Mouse (Mus musculus) liver, adult 10 weeks (tissue): ENCODE measurements around the gene Gm6482. TPM values are rescaled to one million over a fixed set of nuclear protein-coding genes. Genes with fewer than 3 reads are reported as not detected.

Experiments used
- polyA plus RNA-seq: library from polyadenylated mRNA; stranded (reverse); fragments of 350-450 nt; fragmentation: Illumina TruSeq; extraction: RNeasy Lipid Tissue Mini Kit (QIAGEN cat#74804); gene quantifications from one replicate; pipeline ENCODE4 v1.2.3, GENCODE M21; 2014; ENCODE audit warnings: low read depth, low replicate concordance

Gm6482 gene
- polyA plus RNA-seq: not detected

GRCm38 (mm10) chr14:41408181-41408580 is at the start of gene Gm6482:
Gene Gm6482, minus strand, starts transcription at chr14:41408281.

GRCm38 (mm10) chr14:41453418-41453817 is 45.3 kb upstream of the Gm6482 start, which contains the start of gene Gm7954:
Gene Gm7954, minus strand, starts transcription at chr14:41453518.

GRCm38 (mm10) chr14:41386279-41386678 is 21.8 kb downstream of the Gm6482 start, which contains the start of gene Gm7945:
Gene Gm7945, minus strand, starts transcription at chr14:41386379.

Other genes starting within 250 kb of the Gm6482 start
- 0.32 TPM for gene Sftpd, start 223.1 kb downstream of the Gm6482 start, polyA plus RNA-seq
- not detected for gene Gm2832, start 129.5 kb downstream of the Gm6482 start, polyA plus RNA-seq
- not detected for gene Gm5798, start 59.7 kb downstream of the Gm6482 start, polyA plus RNA-seq
- not detected for gene Gm7945, start 21.9 kb downstream of the Gm6482 start, polyA plus RNA-seq
- gene Gm7954, start 45.2 kb upstream of the Gm6482 start, polyA plus RNA-seq: not detected
- gene Gm3486, start 81.2 kb upstream of the Gm6482 start, polyA plus RNA-seq: not detected
- gene Gm7970, start 147.3 kb upstream of the Gm6482 start, polyA plus RNA-seq: not detected
- gene 1700049E17Rik2, start 164.9 kb upstream of the Gm6482 start, polyA plus RNA-seq: not detected
- gene Gm3072, start 216.3 kb upstream of the Gm6482 start, polyA plus RNA-seq: not detected
- not detected for gene Gm3676, start 238.2 kb upstream of the Gm6482 start, polyA plus RNA-seq